Mouse (Mus musculus): ENCODE data around the gene Bclaf1. TPM values are rescaled to one million over a fixed set of nuclear protein-coding genes. Genes with fewer than 3 reads are reported as not detected.

The Bclaf1 gene
- polyA plus RNA-seq, 3 experiments from 2014 or later, result 132 to 233 (median 189) TPM

- ATAC-seq, result no peak
Observed at GRCm38 (mm10) chr10:20317466-20317865, 5.2 kb downstream of the Bclaf1 start.

GRCm38 (mm10) chr10:20326226-20326625, 14.0 kb downstream of the Bclaf1 start:
- no peak for ATAC-seq

- no peak for ATAC-seq
Observed at GRCm38 (mm10) chr10:20331262-20331661, 19.0 kb downstream of the Bclaf1 start.

GRCm38 (mm10) chr10:20337872-20338271, 25.6 kb downstream of the Bclaf1 start:
- no peak for ATAC-seq

GRCm38 (mm10) chr10:20345736-20346135, 33.5 kb downstream of the Bclaf1 start:
- ATAC-seq, result no peak

GRCm38 (mm10) chr10:20347285-20348214, 35.3 kb downstream of the Bclaf1 start, which contains the start of gene Mtfr2:
Gene Mtfr2, plus strand, starts transcription at chr10:20347770.
- peak; percentile 94 for ATAC-seq

GRCm38 (mm10) chr10:20348894-20349293, 36.6 kb downstream of the Bclaf1 start:
- no peak for ATAC-seq

GRCm38 (mm10) chr10:20361542-20362449, 49.5 kb downstream of the Bclaf1 start:
- ATAC-seq, result peak; percentile 94

GRCm38 (mm10) chr10:20362450-20363118, 50.3 kb downstream of the Bclaf1 start:
- no peak for ATAC-seq

- ATAC-seq, result no peak
Observed at GRCm38 (mm10) chr10:20372046-20372445, 59.8 kb downstream of the Bclaf1 start.

- ATAC-seq, result no peak
Observed at GRCm38 (mm10) chr10:20377621-20378020, 65.4 kb downstream of the Bclaf1 start.

GRCm38 (mm10) chr10:20379071-20379735, 66.9 kb downstream of the Bclaf1 start:
- ATAC-seq, result no peak

- ATAC-seq, result no peak
Observed at GRCm38 (mm10) chr10:20380798-20381197, 68.5 kb downstream of the Bclaf1 start.

- ATAC-seq, result no peak
Observed at GRCm38 (mm10) chr10:20381352-20381751, 69.1 kb downstream of the Bclaf1 start.

GRCm38 (mm10) chr10:20382807-20383419, 70.6 kb downstream of the Bclaf1 start:
- no peak for ATAC-seq

- no peak for ATAC-seq
Observed at GRCm38 (mm10) chr10:20390568-20390967, 78.3 kb downstream of the Bclaf1 start.

Other genes with a start within 250 kb of the Bclaf1 start
- 1 to 10 TPM; 2.0 to 6.1 (median 5.4) TPM for gene Map7, start 164.0 kb upstream of the Bclaf1 start, polyA plus RNA-seq (2017; shearing (Covaris generic))
- gene Mtfr2, start 35.3 kb downstream of the Bclaf1 start, polyA plus RNA-seq (2017; shearing (Covaris generic)), result 1 to 10 TPM in 1 of 3 experiments, under 1 TPM in 2; 0.54 to 2.6 (median 0.98) TPM